Mouse (Mus musculus) liver, embryonic 16.5 days (tissue): ENCODE data around the gene Gm525. TPM values are rescaled to one million over a fixed set of nuclear protein-coding genes. Genes with fewer than 3 reads are reported as not detected.
"Not testable (repeated sequence)": the region's sequence is repeated elsewhere in the genome, so short reads cannot be mapped to it uniquely, and the experiment has no call there.

Experiments
- ATAC-seq: fragments of 200-750 bp; cut with Nextera tagmentation; 2 replicates; pipeline ENCODE4 v1.8.0; 2017; ENCODE audit warnings: low read depth, mild to moderate bottlenecking, moderate number of reproducible peaks, moderate library complexity
- H3K27ac ChIP-seq: fragments of 300-500 bp; sonication (generic); 2 replicates; pipeline ENCODE4 v1.5.1; 2014; ENCODE audit warnings: mild to moderate bottlenecking, low read length
- H3K27me3 ChIP-seq: fragments of 300-500 bp; sonication (generic); 2 replicates; pipeline ENCODE4 v1.6.1; 2014; ENCODE audit warnings: low read depth, low read length, mixed read lengths; ENCODE audit not compliant: control insufficient read depth, insufficient read depth
- H3K36me3 ChIP-seq: fragments of 300-500 bp; sonication (generic); 2 replicates; pipeline ENCODE4 v1.6.1; 2014; ENCODE audit warnings: mild to moderate bottlenecking; ENCODE audit not compliant: control insufficient read depth, insufficient read depth
- H3K4me1 ChIP-seq: fragments of 300-500 bp; sonication (generic); 2 replicates; pipeline ENCODE4 v1.6.1; 2014; ENCODE audit warnings: low read depth, low read length, mixed read lengths; ENCODE audit not compliant: control insufficient read depth
- H3K4me2 ChIP-seq: fragments of 300-500 bp; sonication (generic); 2 replicates; pipeline ENCODE4 v1.6.1; 2014; ENCODE audit warnings: low read depth, low read length, mixed read lengths
- H3K4me3 ChIP-seq: fragments of 300-500 bp; sonication (generic); 2 replicates; pipeline ENCODE4 v1.5.1; 2014; ENCODE audit warnings: low read depth, mild to moderate bottlenecking, low read length
- H3K9ac ChIP-seq: fragments of 300-500 bp; sonication (generic); 2 replicates; pipeline ENCODE4 v1.6.1; 2014; ENCODE audit warnings: low read depth, low read length
- H3K9me3 ChIP-seq: fragments of 300-500 bp; sonication (generic); replicated peaks from 2 replicates; pipeline ENCODE4 v1.6.1; 2016; ENCODE audit warnings: low read length; ENCODE audit not compliant: control insufficient read depth
- WGBS: fragments of 180-500 bp; shearing (Covaris S2); extraction: QIAGEN DNeasy Blood & Tissue Kit; methylation state at CpG from one replicate; pipeline ENCODE4 v1.1.7; 2014; ENCODE audit not compliant: insufficient replicate concordance; 5-methylcytosine and 5-hydroxymethylcytosine counted together
- polyA plus RNA-seq: library from polyadenylated mRNA; unstranded; fragments of >200 nt; fragmentation: Nextera tagmentation; extraction: Ambion mirVana; gene quantifications from 2 replicates; pipeline ENCODE4 v1.2.1, GENCODE M21; 2015

Gm525 gene
- polyA plus RNA-seq, 1 experiment from 2014 or later, result 0.18 TPM

GRCm38 (mm10) chr11:89035552-89035951, 38.1 kb upstream of the Gm525 start:
- 65% methylated on average over 3 of the region's 3 CpGs for WGBS
- no peak overlapping the region for H3K9ac ChIP-seq
- no peak overlapping the region for H3K4me3 ChIP-seq
- H3K4me1 ChIP-seq, result no peaks in the 10 kb centered on the region
- ATAC-seq, result no peak
- no peaks in the 10 kb centered on the region for H3K9me3 ChIP-seq
- H3K27ac ChIP-seq, result no peak overlapping the region
- H3K36me3 ChIP-seq, result no peaks in the 10 kb centered on the region
- H3K4me2 ChIP-seq, result no peak overlapping the region
- no peaks in the 10 kb centered on the region for H3K27me3 ChIP-seq

- Histone ChIP-seq H3K4me1 (no peaks in the 10 kb centered on the region), H3K9ac (no peak overlapping the region), H3K4me2 (no peak overlapping the region), H3K27me3 (no peaks in the 10 kb centered on the region), H3K9me3 (no peaks in the 10 kb centered on the region), H3K4me3 (no peak overlapping the region), H3K36me3 (no peaks in the 10 kb centered on the region), H3K27ac (no peak overlapping the region)
- no peak for ATAC-seq
- 83% methylated on average over 6 of the region's 6 CpGs for WGBS
Observed at GRCm38 (mm10) chr11:89038496-89038895, 35.1 kb upstream of the Gm525 start.

- no peak for ATAC-seq
- no peaks in the 10 kb centered on the region for H3K36me3 ChIP-seq
- no peak overlapping the region for H3K4me2 ChIP-seq
- no peak overlapping the region for H3K27ac ChIP-seq
- no peak overlapping the region for H3K9ac ChIP-seq
- WGBS, result 13% methylated on average over 3 of the region's 3 CpGs
- H3K9me3 ChIP-seq, result no peaks in the 10 kb centered on the region
- H3K4me1 ChIP-seq, result no peaks in the 10 kb centered on the region
- H3K27me3 ChIP-seq, result no peaks in the 10 kb centered on the region
- no peak overlapping the region for H3K4me3 ChIP-seq
Observed at GRCm38 (mm10) chr11:89039325-89039724, 34.3 kb upstream of the Gm525 start.

- not testable (repeated sequence) for H3K9ac ChIP-seq, H3K27ac ChIP-seq
Observed at GRCm38 (mm10) chr11:89041073-89041472, 32.6 kb upstream of the Gm525 start.

GRCm38 (mm10) chr11:89043046-89043445, 30.6 kb upstream of the Gm525 start:
- no peak for ATAC-seq

More at GRCm38 (mm10) chr11:89041073-89041472, 32.6 kb upstream of the Gm525 start:
- H3K9me3 ChIP-seq, H3K27me3 ChIP-seq, H3K4me1 ChIP-seq, ATAC-seq, H3K4me2 ChIP-seq, H3K4me3 ChIP-seq, H3K36me3 ChIP-seq: not testable (repeated sequence)
- 85% methylated on average over 6 of the region's 7 CpGs for WGBS

GRCm38 (mm10) chr11:89045501-89045900, 28.1 kb upstream of the Gm525 start:
- not testable (repeated sequence) for ATAC-seq, H3K4me2 ChIP-seq, H3K9ac ChIP-seq, H3K4me3 ChIP-seq, H3K36me3 ChIP-seq, H3K27me3 ChIP-seq, H3K4me1 ChIP-seq, H3K27ac ChIP-seq, H3K9me3 ChIP-seq
- 94% methylated on average over 3 of the region's 3 CpGs for WGBS

More at GRCm38 (mm10) chr11:89043046-89043445, 30.6 kb upstream of the Gm525 start:
- Histone ChIP-seq H3K27ac (no peak overlapping the region), H3K4me2 (no peak overlapping the region), H3K27me3 (no peaks in the 10 kb centered on the region), H3K4me3 (no peak overlapping the region), H3K36me3 (no peaks in the 10 kb centered on the region), H3K9me3 (no peaks in the 10 kb centered on the region), H3K9ac (no peak overlapping the region), H3K4me1 (no peaks in the 10 kb centered on the region)
- WGBS, result 75% methylated on average over 7 of the region's 7 CpGs

GRCm38 (mm10) chr11:89046021-89046420, 27.6 kb upstream of the Gm525 start:
- no peak for ATAC-seq
- no peak overlapping the region for H3K9ac ChIP-seq
- no peaks in the 10 kb centered on the region for H3K4me1 ChIP-seq
- no peak overlapping the region for H3K27ac ChIP-seq
- H3K36me3 ChIP-seq, result no peaks in the 10 kb centered on the region
- WGBS, result 60% methylated on average over 3 of the region's 3 CpGs
- no peak overlapping the region for H3K4me3 ChIP-seq
- H3K9me3 ChIP-seq, result no peaks in the 10 kb centered on the region
- H3K4me2 ChIP-seq, result no peak overlapping the region
- no peaks in the 10 kb centered on the region for H3K27me3 ChIP-seq

GRCm38 (mm10) chr11:89051767-89052166, 21.9 kb upstream of the Gm525 start:
- no peak overlapping the region for H3K27ac ChIP-seq
- no peak overlapping the region for H3K9ac ChIP-seq
- no peaks in the 10 kb centered on the region for H3K36me3 ChIP-seq
- H3K9me3 ChIP-seq, result no peaks in the 10 kb centered on the region
- H3K4me1 ChIP-seq, result no peaks in the 10 kb centered on the region
- H3K27me3 ChIP-seq, result no peaks in the 10 kb centered on the region
- no peak overlapping the region for H3K4me3 ChIP-seq
- H3K4me2 ChIP-seq, result no peak overlapping the region
- no peak for ATAC-seq
- 54% methylated on average over 6 of the region's 6 CpGs for WGBS

- no peak for ATAC-seq
- H3K9me3 ChIP-seq, result no peaks in the 10 kb centered on the region
- no peak overlapping the region for H3K27ac ChIP-seq
- H3K4me2 ChIP-seq, result no peak overlapping the region
- no peak overlapping the region for H3K9ac ChIP-seq
- H3K36me3 ChIP-seq, result no peaks in the 10 kb centered on the region
- 77% methylated on average over 13 of the region's 13 CpGs for WGBS
- H3K27me3 ChIP-seq, result no peaks in the 10 kb centered on the region
- peaks cover 19% of the 10 kb centered on the region for H3K4me1 ChIP-seq
- no peak overlapping the region for H3K4me3 ChIP-seq
Observed at GRCm38 (mm10) chr11:89055931-89056690, 17.5 kb upstream of the Gm525 start.
